Mouse (Mus musculus): ENCODE data around the gene Smyd1.
"Not testable (repeated sequence)": the region's sequence is repeated elsewhere in the genome, so short reads cannot be mapped to it uniquely, and the experiment has no call there.

Gene Smyd1

GRCm38 (mm10) chr6:71324816-71325215 is 2.8 kb upstream of the Smyd1 start:
- DNase-seq (ENCODE audit: low spot score), result no peak

GRCm38 (mm10) chr6:71322491-71322921 is 473 bp upstream of the Smyd1 start, which contains the start of gene Cd8b1:
Gene Cd8b1, plus strand, starts transcription at chr6:71322788.
- DNase-seq (ENCODE audit: low spot score), result no peak

DNA sequence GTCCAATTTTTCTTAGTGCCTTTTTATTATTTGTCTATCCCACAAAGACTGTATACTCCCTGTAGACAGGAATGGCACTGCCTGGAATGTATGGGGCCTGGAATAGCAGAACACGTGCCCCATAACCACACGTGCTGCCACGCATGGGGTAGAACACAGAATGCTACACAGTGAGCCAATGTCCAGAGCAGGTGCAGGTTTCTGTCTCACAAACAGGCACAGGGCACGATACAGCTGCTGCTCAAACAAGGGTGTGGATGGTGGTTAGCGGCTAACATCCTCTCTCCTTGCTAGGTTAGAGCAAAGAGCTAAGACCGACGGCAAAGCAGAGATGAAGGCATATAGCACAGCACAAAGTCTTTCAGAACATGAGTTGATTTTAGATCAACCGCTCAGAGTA is 14.5 kb downstream of the Smyd1 start:
- DNase-seq (ENCODE audit: low spot score), result no peak

DNA sequence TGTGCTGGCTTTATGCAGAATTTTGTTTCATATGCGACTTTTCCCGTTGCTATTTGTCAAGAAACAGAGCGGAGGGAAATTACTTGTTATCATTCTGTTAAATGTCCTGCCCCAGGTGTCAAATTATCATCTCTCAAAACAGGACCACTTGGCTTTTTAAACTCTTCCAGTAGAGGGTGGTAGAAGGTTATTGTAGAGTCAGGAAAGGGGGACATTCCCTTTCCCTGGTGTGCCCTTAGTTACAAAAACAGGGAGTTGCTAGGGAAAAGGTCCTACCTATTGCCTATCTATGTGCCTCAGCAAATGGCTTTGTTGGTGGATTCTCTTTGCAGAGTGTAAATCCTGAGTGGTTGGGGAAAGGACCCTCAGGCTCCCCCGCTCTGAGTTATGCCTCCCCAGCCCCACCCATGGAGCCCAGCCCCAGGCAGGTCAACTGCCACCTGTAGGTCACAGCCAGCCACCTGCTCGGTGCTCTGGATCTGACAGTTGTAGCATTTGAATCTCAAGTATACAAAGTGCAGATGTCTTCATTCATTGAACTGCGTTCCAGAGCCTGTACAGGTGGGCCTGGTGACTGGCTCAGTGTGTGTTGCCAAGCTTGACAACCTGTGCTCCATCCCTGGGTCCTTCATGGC is 19.8 kb downstream of the Smyd1 start:
- DNase-seq (ENCODE audit: low spot score), result no peak

DNA sequence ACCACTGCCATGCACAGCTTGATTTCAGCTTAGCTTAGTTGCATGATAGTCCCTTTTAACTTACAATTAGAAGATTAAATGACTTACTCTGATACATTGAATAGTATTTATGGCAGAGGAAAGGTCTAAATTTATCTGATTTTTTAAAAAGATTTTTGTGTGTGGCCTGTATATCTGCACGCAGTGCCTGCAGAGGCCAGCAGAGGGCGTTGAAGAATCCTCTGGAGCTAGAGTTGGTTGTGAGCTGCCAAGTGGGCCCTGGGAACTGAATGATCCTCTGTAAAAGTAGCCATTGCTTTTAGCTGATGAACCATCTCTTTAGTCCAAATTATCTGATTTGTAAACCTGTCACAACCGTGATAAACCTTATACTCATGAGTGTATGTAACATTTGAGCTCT is 23.3 kb downstream of the Smyd1 start:
- no peak for DNase-seq (ENCODE audit: low spot score)

GRCm38 (mm10) chr6:71298051-71298450 is 24.0 kb downstream of the Smyd1 start:
- DNase-seq (ENCODE audit: low spot score), result no peak

GRCm38 (mm10) chr6:71295303-71295702 is 26.7 kb downstream of the Smyd1 start:
- DNase-seq (ENCODE audit: low spot score), result no peak

- DNase-seq (ENCODE audit: low spot score), result peak; percentile 40
These were observed 28.5 kb downstream of the Smyd1 start for GRCm38 (mm10) chr6:71293509-71293908.

- DNase-seq (ENCODE audit: low spot score), result no peak
These were observed 42.6 kb downstream of the Smyd1 start for GRCm38 (mm10) chr6:71279418-71279817.

DNA sequence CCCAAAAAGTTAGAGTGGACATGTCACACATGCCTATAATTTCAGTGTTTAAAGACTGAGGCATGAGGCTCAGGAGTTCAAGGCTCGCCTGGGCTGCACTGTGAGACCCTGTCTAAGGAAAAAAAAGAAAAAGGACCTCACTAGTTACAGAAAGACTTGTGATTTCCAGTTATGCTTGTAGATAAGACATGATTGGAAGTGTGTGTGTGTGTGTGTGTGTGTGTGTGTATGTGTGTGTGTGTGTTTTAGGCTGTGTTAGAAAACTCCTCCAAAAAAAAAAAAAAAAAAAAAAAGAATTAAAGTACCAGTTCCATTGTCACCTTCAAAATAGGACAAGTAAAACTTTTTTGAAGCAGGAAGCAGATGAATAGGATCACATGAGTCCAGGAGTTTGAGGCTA is 47.4 kb downstream of the Smyd1 start:
- no peak for DNase-seq (ENCODE audit: low spot score)

GRCm38 (mm10) chr6:71273715-71274114 is 48.3 kb downstream of the Smyd1 start:
- no peak for DNase-seq (ENCODE audit: low spot score)

GRCm38 (mm10) chr6:71272316-71272741 is 49.7 kb downstream of the Smyd1 start:
- DNase-seq (ENCODE audit: low spot score), result no peak

- peak; percentile 94 for DNase-seq (ENCODE audit: low spot score)
These were observed 50.4 kb downstream of the Smyd1 start, which contains the start of gene Krcc1 for GRCm38 (mm10) chr6:71271389-71272315. Gene Krcc1, plus strand, starts transcription at chr6:71271677.

DNA sequence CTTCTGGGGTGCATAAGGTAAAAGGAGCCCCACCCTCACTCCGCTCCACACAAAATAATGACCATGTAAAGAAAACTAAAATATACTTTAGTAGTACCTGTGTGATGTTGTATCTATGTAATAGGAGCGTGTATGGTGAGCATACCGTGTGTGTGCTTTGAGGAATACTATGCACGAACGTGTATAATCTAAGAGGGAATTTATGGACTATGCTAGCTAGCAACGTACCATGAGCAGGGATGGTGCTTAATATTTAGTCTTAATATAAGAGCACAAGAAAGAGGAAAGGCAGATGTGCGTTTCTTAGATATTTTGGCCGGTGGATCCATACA is 51.0 kb downstream of the Smyd1 start:
- DNase-seq (ENCODE audit: low spot score), result no peak

DNA sequence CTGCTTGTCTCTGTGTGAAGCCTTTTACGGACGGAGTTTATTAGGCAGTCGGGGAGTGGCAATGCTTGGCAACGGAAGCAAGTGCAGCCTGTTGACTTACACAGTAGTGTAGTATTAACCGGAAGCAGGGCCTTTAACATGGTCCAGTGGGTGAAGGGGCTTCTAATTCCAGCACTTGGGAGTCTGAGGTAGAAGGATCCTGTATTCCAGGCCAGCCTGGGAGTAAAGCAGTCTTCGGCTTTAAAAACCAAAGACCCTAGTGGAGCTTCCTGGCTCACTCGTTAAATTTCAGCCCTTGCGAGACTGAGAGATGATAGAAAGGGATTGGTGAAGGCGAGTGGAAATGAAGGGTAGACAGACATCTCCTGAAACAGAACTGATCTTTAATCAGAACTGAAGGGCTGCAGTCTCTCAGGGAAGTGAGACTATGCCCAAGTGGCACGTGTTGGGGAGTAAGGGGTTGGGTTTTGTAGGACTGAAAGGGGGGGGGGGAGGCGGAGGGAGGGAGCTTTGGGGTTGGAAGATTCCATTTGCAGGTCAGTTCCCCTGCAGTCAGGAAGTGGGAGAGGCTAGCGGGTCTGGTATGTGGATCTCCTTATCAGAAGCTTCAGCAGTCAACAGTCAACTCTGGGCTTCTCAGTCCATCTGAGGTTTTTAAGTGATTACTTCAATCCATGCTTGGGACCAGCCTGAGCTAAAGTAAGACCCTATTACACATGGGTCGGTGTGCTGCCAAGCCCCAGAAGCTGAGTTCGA is 51.6 kb downstream of the Smyd1 start:
- peak; percentile 54 for DNase-seq (ENCODE audit: low spot score)

DNA sequence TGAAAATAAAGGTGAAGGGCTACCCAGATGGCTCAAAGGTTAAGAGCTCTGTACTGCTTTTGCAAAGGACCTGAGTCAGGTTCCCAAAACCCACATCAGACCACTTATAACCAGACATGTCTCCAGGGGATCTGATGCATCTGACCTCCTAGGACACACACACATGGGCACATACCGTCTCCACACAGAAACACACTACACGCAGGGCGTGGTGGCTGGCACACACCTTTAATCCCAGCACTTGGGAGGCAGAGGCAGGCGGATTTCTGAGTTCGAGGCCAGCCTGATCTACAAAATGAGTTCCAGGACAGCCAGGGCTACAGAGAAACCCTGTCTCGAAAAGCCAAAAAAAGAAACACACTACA is 52.4 kb downstream of the Smyd1 start:
- not testable (repeated sequence) for DNase-seq (ENCODE audit: low spot score)

DNA sequence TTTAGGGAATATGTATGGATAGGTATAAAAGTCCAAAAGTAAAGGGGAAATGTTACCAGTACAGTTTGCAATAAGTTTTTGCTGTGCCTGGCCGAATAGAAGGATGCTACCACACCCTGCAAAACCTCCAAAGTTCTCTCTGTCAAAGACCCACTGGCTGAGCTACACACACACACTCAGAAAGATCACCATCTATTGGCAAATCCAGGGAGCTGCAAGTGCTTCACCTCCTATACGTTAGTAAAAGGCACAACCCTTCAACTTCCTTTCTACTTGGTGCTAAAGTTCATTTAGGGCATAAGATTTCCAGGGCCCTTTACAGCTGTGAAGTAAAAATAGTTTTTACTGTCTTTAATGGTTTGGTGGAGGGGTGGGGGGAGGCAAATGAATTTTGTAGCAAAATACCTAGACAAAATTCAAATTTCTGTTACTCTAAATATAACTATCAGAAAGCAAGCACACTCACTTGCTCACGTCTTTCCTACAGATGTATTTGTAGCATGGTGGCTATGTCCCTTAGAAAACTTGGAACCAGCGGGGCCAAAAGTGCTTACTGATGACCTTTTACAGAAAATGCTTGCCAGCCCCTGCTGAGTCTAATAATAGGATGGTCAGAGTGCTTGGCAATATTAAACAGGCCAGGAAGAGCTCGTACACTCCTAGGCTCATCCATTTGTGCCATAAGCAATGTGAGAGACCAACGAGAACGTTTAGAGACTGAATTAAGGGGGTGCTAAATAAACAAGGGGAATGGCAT is 52.9 kb downstream of the Smyd1 start:
- DNase-seq (ENCODE audit: low spot score), result no peak

GRCm38 (mm10) chr6:71267603-71268002 is 54.4 kb downstream of the Smyd1 start:
- not testable (repeated sequence) for DNase-seq (ENCODE audit: low spot score)

DNA sequence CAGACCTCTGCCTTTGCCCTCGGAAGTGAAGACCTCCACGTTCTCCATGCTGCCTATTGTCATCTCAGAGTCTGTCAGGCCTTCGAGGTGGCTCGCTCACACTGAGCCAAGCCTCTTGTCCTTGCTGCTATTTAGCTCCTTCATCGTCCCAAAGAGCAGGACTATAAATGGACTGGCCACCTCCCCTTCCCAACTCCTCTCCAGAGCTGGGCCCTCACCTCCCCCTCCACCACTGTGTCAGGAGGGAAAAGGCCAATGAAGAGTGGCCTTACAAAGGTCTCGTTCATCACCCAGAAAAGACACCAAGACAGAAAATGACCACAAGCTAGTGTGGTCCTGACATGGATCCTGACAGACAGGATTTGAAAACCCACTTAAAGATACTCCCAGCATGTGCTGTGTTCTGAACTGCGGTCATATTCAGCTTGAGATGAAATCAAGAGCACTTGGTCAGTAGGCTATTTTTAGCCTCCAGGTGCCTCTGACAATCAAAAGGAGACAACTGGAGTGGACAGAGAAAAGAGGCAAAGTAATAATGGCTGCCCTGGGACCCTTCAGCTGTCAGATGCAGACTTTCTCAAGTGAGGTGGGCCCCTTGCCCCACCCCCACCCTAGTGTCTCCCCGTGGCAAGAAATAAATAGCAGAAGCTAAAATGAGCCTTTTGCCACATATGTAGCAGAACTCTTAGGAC is 59.7 kb downstream of the Smyd1 start:
- no peak for DNase-seq (ENCODE audit: low spot score)

GRCm38 (mm10) chr6:71261060-71261459 is 61.0 kb downstream of the Smyd1 start:
- DNase-seq (ENCODE audit: low spot score), result no peak

GRCm38 (mm10) chr6:71260051-71260640 is 61.9 kb downstream of the Smyd1 start:
- DNase-seq (ENCODE audit: low spot score), result no peak
